Mouse (Mus musculus) R1 (cell line): ENCODE results near the gene Abcb9.

Source experiments
- DNase-seq: peaks from one replicate; pipeline ENCODE4 v3.0.0-alpha.2; 2018; ENCODE audit warnings: low read depth, low spot score

Gene Abcb9

DNA sequence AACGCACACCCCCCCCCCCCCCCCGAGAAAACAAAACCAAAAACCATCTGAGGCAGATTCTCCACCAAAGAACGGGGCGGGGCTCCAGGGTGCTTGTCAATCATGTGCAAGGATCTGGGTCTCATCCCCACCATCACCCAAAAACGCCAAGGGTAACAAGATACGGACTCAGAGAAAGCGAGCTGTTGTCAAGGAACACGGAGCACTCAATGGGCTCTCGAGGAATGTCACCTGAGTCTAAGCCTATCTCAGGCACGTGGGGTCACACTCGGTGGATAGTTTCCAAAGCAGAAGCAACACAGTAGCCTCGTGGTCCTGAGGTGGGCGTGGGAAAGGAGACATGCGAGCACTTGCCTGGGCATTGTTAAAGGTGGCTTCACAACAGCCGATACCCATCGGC lies 81.9 kb downstream of the Abcb9 start:
- DNase-seq: no peak

DNA sequence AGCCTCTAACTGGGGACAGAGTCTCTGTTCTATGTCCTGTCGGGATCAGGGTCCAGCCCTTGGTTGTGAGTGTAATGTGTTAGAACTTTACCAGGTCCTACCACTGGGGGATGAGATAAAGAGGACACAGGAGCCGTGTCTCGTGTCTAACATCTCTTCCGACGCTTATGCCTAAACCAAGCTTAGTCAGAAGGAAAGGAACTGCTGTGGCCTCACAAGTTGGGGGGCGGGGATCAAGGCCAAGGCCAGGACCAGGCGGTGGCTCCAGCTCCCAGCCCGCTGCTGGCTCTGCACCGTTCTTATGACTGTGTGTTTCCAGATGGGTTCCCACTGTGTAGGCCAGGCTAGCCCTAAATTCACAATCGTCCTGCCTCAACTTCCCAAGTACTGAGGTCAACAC lies 82.7 kb downstream of the Abcb9 start:
- no peak for DNase-seq

DNA sequence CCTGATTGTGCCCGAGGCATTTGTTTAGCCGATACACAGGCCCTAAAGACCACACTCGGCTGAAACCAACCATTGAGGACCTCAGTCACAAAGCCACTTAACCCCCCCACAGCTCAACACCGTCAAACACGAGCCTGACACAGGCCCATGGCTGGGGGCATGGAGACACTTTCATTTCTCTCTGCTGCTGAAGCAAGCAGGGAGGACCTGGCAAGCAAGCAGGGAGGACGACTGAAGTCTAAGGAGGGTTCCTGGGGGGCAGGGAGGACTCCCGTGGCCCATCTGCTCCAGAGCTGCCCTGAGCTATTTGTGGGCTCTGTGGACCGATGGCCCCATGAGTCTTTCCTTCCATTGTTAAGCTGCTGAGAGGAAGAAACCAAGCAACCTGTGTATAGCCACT lies 83.7 kb downstream of the Abcb9 start:
- DNase-seq: no peak
